Mouse (Mus musculus): ENCODE results near the gene Mbl1. TPM values are rescaled to one million over a fixed set of nuclear protein-coding genes. Genes with fewer than 3 reads are reported as not detected.

Mbl1 gene
- polyA plus RNA-seq, 1 experiment: 0.12 TPM

DNA sequence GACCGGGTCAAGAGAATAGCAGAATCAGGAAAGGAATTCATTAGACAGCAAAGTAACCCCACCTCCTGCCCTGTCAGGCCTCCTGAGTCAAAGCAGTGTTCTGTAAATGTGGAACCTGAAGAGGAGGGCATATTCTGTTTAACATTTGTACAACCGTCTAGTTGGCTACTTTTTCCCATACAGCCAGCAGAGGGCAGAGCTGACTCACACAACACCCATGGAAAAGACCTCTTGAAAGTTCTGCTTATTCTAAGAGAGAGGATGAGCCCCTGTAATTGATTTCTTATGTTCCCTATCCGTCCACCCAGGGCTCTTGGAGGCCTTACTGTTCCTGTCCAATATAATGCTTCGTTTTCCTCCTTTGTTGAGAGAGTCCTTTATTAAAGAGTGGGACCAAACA lies 23.3 kb upstream of the Mbl1 start:
- H3K27me3 ChIP-seq (ENCODE audit: control insufficient read depth, insufficient read depth, low read length): no peaks in the 10 kb centered on the region

DNA sequence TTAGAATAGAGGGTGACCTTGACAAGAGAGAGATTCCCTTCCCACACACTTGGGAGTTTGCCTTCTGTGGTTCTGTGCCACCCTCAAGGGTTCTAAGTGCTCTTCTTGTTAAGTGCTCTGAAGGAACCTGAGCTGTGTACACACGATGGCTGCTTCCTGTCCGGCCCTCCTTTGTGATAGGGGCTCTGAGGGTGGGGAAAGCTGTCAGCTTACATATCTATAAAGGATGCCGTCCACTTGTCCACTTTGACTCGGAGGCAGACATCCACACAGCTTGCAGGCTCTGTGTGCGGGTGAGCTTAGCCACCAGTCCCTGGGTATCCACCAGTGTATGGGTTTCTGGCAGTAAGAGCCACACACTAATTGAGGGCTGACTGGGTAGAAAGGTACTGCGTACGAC lies 19.7 kb upstream of the Mbl1 start, which contains the start of gene Sftpa1:
Gene Sftpa1, plus strand, starts transcription at position 243 of the 400 bp plus-strand sequence.
- Histone ChIP-seq H3K4me1 (ENCODE audit: control insufficient read depth, insufficient read depth, low read length) (no peaks in the 10 kb centered on the region), H3K27me3 (ENCODE audit: control insufficient read depth, insufficient read depth, low read length) (no peaks in the 10 kb centered on the region), H3K36me3 (ENCODE audit: control insufficient read depth, insufficient read depth, low read length) (no peaks in the 10 kb centered on the region), H3K27ac (ENCODE audit: control insufficient read depth, insufficient read depth, low read depth, low read length) (no peak within 1 kb of the TSS), H3K4me3 (ENCODE audit: control insufficient read depth, low read depth, low read length) (no peak within 1 kb of the TSS)
- TF ChIP-seq POLR2A (IDR thresholded peaks at IDR 0.05; ENCODE audit: control insufficient read depth, low read depth, low read length): no peak
- no peak for TF ChIP-seq CTCF (IDR thresholded peaks at IDR 0.05; ENCODE audit: control insufficient read depth, insufficient read depth, insufficient replicate concordance, low read depth, low read length)

More for the DNA sequence above, 23.3 kb upstream of the Mbl1 start:
- Histone ChIP-seq H3K36me3 (ENCODE audit: control insufficient read depth, insufficient read depth, low read length) (no peaks in the 10 kb centered on the region), H3K27ac (ENCODE audit: control insufficient read depth, insufficient read depth, low read depth, low read length) (no peak overlapping the region), H3K4me3 (ENCODE audit: control insufficient read depth, low read depth, low read length) (no peak overlapping the region), H3K4me1 (ENCODE audit: control insufficient read depth, insufficient read depth, low read length) (no peaks in the 10 kb centered on the region)
- TF ChIP-seq POLR2A (IDR thresholded peaks at IDR 0.05; ENCODE audit: control insufficient read depth, low read depth, low read length) (no peak), CTCF (IDR thresholded peaks at IDR 0.05; ENCODE audit: control insufficient read depth, insufficient read depth, insufficient replicate concordance, low read depth, low read length) (no peak)

- H3K36me3 ChIP-seq (ENCODE audit: control insufficient read depth, insufficient read depth, low read length): no peaks in the 10 kb centered on the region
- TF ChIP-seq POLR2A (IDR thresholded peaks at IDR 0.05; ENCODE audit: control insufficient read depth, low read depth, low read length): no peak
- no peak for TF ChIP-seq CTCF (IDR thresholded peaks at IDR 0.05; ENCODE audit: control insufficient read depth, insufficient read depth, insufficient replicate concordance, low read depth, low read length)
- H3K27ac ChIP-seq (ENCODE audit: control insufficient read depth, insufficient read depth, low read depth, low read length): no peak overlapping the region
- no peak overlapping the region for H3K4me3 ChIP-seq (ENCODE audit: control insufficient read depth, low read depth, low read length)
- no peaks in the 10 kb centered on the region for H3K4me1 ChIP-seq (ENCODE audit: control insufficient read depth, insufficient read depth, low read length)
- no peaks in the 10 kb centered on the region for H3K27me3 ChIP-seq (ENCODE audit: control insufficient read depth, insufficient read depth, low read length)
These were observed 14.3 kb upstream of the Mbl1 start for GRCm38 (mm10) chr14:41137006-41137405.

DNA sequence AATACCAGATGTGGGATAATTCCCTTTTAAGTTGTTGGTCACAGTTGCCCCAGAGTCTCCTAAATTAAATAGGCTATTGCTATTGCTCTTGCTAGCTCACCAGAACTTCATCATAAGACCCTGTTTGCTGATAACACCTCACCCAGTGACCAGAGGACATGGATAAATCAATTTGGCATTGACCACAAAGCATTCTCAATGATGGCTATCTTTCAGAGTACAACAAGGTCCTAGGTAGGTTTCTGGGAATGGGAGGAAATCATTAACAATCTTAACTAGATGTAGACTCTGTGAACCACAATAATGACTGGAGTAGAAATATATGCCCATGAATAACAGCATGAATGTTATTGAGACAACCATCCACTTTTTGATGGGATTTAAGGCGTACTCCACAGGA lies 10.6 kb upstream of the Mbl1 start:
- no peak overlapping the region for H3K27ac ChIP-seq (ENCODE audit: control insufficient read depth, insufficient read depth, low read depth, low read length)
- H3K4me3 ChIP-seq (ENCODE audit: control insufficient read depth, low read depth, low read length): no peak overlapping the region
- no peaks in the 10 kb centered on the region for H3K4me1 ChIP-seq (ENCODE audit: control insufficient read depth, insufficient read depth, low read length)
- no peak for TF ChIP-seq POLR2A (IDR thresholded peaks at IDR 0.05; ENCODE audit: control insufficient read depth, low read depth, low read length)
- TF ChIP-seq CTCF (IDR thresholded peaks at IDR 0.05; ENCODE audit: control insufficient read depth, insufficient read depth, insufficient replicate concordance, low read depth, low read length): no peak
- no peaks in the 10 kb centered on the region for H3K36me3 ChIP-seq (ENCODE audit: control insufficient read depth, insufficient read depth, low read length)
- H3K27me3 ChIP-seq (ENCODE audit: control insufficient read depth, insufficient read depth, low read length): no peaks in the 10 kb centered on the region

GRCm38 (mm10) chr14:41146035-41146434 lies 5.2 kb upstream of the Mbl1 start:
- no peak for TF ChIP-seq POLR2A (IDR thresholded peaks at IDR 0.05; ENCODE audit: control insufficient read depth, low read depth, low read length)
- no peak for TF ChIP-seq CTCF (IDR thresholded peaks at IDR 0.05; ENCODE audit: control insufficient read depth, insufficient read depth, insufficient replicate concordance, low read depth, low read length)
- H3K4me1 ChIP-seq (ENCODE audit: control insufficient read depth, insufficient read depth, low read length): no peaks in the 10 kb centered on the region
- no peaks in the 10 kb centered on the region for H3K36me3 ChIP-seq (ENCODE audit: control insufficient read depth, insufficient read depth, low read length)
- no peaks in the 10 kb centered on the region for H3K27me3 ChIP-seq (ENCODE audit: control insufficient read depth, insufficient read depth, low read length)
- H3K27ac ChIP-seq (ENCODE audit: control insufficient read depth, insufficient read depth, low read depth, low read length): no peak overlapping the region
- no peak overlapping the region for H3K4me3 ChIP-seq (ENCODE audit: control insufficient read depth, low read depth, low read length)

DNA sequence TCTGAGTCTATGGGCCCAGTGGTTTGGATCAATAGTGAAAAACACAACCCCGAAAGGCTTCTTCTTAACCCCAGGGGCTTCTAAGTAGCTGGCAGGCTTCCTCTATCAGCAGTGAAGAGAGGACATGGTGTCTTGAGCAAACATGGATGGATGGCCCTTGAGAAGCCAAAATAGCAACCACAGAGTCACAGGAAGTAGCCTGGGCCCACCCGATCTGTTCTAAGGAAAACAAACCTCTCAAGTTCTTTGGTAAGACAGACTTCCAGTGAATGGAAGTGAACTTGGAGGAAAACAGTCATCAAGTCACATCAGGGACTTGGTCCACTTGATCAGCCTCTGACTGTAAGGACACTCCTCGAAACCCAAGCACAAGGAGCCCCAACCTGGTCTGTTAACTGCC lies 4.3 kb upstream of the Mbl1 start:
- Histone ChIP-seq H3K4me1 (ENCODE audit: control insufficient read depth, insufficient read depth, low read length) (no peaks in the 10 kb centered on the region), H3K27ac (ENCODE audit: control insufficient read depth, insufficient read depth, low read depth, low read length) (no peak overlapping the region), H3K36me3 (ENCODE audit: control insufficient read depth, insufficient read depth, low read length) (no peaks in the 10 kb centered on the region), H3K4me3 (ENCODE audit: control insufficient read depth, low read depth, low read length) (no peak overlapping the region), H3K27me3 (ENCODE audit: control insufficient read depth, insufficient read depth, low read length) (no peaks in the 10 kb centered on the region)
- TF ChIP-seq POLR2A (IDR thresholded peaks at IDR 0.05; ENCODE audit: control insufficient read depth, low read depth, low read length): no peak
- TF ChIP-seq CTCF (IDR thresholded peaks at IDR 0.05; ENCODE audit: control insufficient read depth, insufficient read depth, insufficient replicate concordance, low read depth, low read length): no peak

GRCm38 (mm10) chr14:41147356-41147755 lies 3.9 kb upstream of the Mbl1 start:
- no peaks in the 10 kb centered on the region for H3K27me3 ChIP-seq (ENCODE audit: control insufficient read depth, insufficient read depth, low read length)
- H3K4me3 ChIP-seq (ENCODE audit: control insufficient read depth, low read depth, low read length): no peak overlapping the region
- TF ChIP-seq POLR2A (IDR thresholded peaks at IDR 0.05; ENCODE audit: control insufficient read depth, low read depth, low read length): no peak
- TF ChIP-seq CTCF (IDR thresholded peaks at IDR 0.05; ENCODE audit: control insufficient read depth, insufficient read depth, insufficient replicate concordance, low read depth, low read length): no peak
- H3K27ac ChIP-seq (ENCODE audit: control insufficient read depth, insufficient read depth, low read depth, low read length): no peak overlapping the region
- no peaks in the 10 kb centered on the region for H3K4me1 ChIP-seq (ENCODE audit: control insufficient read depth, insufficient read depth, low read length)
- no peaks in the 10 kb centered on the region for H3K36me3 ChIP-seq (ENCODE audit: control insufficient read depth, insufficient read depth, low read length)

DNA sequence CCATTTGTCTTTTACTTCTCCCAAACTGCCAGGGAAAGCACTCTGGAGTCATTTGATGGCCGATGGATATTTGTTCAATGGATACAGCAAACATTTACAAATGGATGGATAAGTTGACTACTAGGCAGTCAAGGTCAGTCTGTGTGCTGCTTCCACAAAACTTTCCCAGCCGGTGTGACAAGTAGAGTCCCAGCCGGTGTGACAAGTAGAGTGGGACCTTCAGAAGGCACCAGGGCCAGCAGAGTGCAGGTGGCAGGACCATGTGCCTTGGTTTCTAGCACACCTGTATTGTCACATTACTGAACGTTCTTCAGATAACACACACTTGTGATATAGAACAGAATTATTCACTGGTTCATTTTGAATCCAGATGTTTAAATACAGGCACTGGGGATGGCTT lies 8.8 kb downstream of the Mbl1 start:
- no peak for TF ChIP-seq POLR2A (IDR thresholded peaks at IDR 0.05; ENCODE audit: control insufficient read depth, low read depth, low read length)
- no peak for TF ChIP-seq CTCF (IDR thresholded peaks at IDR 0.05; ENCODE audit: control insufficient read depth, insufficient read depth, insufficient replicate concordance, low read depth, low read length)
- Histone ChIP-seq H3K4me1 (ENCODE audit: control insufficient read depth, insufficient read depth, low read length) (no peaks in the 10 kb centered on the region), H3K4me3 (ENCODE audit: control insufficient read depth, low read depth, low read length) (no peak overlapping the region), H3K27ac (ENCODE audit: control insufficient read depth, insufficient read depth, low read depth, low read length) (no peak overlapping the region), H3K27me3 (ENCODE audit: control insufficient read depth, insufficient read depth, low read length) (no peaks in the 10 kb centered on the region), H3K36me3 (ENCODE audit: control insufficient read depth, insufficient read depth, low read length) (no peaks in the 10 kb centered on the region)

All from testis, adult 2 months (tissue).